Mouse (Mus musculus): Measurements from ENCODE around the gene Slc4a4.
"Not testable (repeated sequence)": the region's sequence is repeated elsewhere in the genome, so short reads cannot be mapped to it uniquely, and the experiment has no call there.

Slc4a4 gene

DNA sequence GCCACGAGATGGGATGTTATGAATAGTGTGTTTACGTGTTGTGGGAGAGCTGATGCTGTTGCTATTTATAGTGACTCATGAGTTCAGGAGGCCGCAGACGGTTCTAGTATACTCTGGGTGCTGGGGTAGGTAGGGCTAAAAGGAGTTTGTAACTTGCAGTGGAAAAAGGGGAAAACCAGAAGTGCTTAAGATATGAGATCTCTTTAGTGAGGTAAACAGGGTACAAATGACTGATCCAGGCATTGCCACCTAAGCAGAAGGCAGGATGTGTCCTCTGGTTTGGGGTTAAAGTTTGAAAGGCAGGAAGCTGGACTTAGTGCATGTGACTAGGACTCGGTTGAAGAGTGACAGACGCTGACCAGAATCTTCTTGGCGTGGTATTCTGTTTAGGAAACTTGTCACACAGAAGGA, 74.7 kb downstream of the Slc4a4 start:
- DNase-seq (ENCODE audit: low spot score), result no peak

- DNase-seq (ENCODE audit: low spot score), result no peak
These were observed 78.2 kb downstream of the Slc4a4 start for GRCm38 (mm10) chr5:88964685-88965290.

GRCm38 (mm10) chr5:88966507-88966906, 79.9 kb downstream of the Slc4a4 start:
- no peak for DNase-seq (ENCODE audit: low spot score)

DNA sequence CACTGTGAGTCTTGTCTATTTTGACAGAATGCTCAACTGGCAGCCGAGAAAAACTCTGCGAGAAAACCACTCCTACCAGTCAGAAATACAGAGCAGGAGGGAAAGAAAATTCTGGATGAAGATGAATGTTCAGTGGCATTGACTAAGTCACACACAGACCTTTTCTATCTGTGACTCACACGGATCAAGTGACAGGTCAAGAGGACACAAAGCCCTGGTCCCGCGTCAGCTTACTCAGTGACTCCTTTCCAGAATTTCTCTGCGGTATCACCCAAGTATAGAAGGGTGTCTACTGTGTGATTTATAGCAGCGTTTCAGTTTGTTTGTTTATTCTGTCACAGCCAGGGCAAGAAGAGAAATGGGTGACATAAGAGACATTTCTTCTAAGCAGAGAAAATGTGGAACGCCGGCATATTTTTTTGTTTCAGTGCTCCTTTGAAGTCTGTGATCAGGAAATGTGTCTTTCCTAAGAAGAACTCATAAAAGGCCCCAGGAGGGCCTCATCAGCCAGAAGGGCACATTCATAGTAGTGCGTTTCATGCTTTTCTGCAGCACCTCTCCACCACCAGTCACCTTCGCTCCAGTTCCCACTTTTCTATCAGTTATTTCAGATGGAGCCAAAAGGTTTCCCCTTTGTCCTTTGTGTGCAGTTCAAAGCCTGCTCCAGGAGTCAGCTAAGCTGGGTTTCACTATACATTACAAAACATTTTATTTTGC, 82.5 kb downstream of the Slc4a4 start:
- DNase-seq (ENCODE audit: low spot score), result no peak

GRCm38 (mm10) chr5:88971554-88971953, 84.9 kb downstream of the Slc4a4 start:
- DNase-seq (ENCODE audit: low spot score), result no peak

GRCm38 (mm10) chr5:88972277-88972676, 85.7 kb downstream of the Slc4a4 start:
- no peak for DNase-seq (ENCODE audit: low spot score)

DNA sequence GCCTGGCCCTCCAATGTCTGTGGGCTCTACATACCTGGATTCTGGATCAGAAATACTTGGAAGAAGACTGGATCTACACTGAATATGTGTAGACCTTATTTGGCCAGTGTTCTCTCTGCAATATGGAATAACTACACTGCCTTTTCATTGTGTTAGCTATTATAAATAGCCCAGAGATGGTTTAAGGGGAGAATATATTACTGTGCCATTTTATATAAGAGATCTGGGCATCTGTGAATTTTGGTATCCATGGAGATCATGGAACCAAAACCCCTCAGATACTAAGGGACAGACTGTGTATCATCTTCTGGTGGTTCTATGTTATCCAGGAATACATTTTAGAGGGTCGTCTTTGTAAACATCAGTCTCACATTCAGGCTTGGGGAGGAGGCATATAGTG, 86.5 kb downstream of the Slc4a4 start:
- DNase-seq (ENCODE audit: low spot score), result no peak

- no peak for DNase-seq (ENCODE audit: low spot score)
These were observed 89.1 kb downstream of the Slc4a4 start for GRCm38 (mm10) chr5:88975694-88976093.

- no peak for DNase-seq (ENCODE audit: low spot score)
These were observed 89.8 kb downstream of the Slc4a4 start for GRCm38 (mm10) chr5:88976428-88976827.

DNA sequence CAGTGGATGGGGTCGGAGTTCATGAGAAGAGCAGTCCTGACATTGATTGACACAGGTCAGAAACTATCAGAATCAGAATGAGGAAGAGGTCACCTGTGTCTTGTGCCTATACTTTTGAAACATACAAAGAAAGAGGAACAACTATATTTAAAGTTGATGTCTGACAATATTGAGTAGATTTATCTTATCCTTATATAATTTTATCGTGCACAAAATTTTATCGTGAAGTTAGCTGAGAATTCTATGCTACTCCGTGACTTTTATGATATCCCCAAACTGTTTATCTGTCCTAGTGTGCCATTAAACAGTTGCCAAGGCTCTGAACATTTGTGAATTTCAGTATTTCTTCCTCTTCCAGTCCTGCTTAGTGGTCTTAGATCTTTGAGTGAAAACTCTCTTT, 94.1 kb downstream of the Slc4a4 start:
- DNase-seq (ENCODE audit: low spot score), result no peak

DNA sequence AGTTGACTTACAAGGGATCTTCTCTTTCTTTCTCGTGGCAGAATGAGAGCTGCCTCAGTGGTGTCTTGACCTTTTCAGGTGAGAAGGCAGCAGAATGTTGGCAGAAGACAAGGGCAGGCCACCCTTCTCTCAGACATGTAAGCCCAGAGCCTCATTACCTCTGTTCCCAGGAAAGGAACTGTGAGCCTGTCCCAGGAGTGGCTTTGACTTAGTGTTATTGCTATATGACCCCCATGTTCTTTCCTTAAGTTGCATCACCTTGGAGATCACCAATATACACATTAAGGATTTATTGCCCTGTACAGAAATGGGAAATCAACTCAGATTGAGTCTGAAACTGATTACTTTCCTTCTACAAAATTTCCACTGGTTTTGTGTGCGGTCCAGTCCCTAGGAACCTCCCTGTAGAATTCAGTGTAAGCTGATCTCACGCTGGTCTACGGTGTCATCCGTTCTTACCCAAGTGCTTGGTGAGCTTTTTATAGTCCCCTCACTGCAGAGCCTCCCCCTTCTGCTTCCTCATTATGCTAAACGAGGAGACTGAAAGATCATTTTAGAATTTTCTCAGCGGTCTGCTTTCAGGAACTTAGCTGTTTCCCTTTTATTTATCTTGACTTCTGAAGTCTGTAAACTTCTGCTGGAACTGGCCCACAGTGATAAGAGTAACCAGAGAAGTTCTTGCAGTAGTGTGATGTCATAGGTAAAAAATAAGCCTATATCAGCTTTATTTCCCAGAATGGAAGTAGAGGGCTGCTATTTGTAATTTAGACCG, 94.8 kb downstream of the Slc4a4 start:
- peak; percentile 32 for DNase-seq (ENCODE audit: low spot score)

DNA sequence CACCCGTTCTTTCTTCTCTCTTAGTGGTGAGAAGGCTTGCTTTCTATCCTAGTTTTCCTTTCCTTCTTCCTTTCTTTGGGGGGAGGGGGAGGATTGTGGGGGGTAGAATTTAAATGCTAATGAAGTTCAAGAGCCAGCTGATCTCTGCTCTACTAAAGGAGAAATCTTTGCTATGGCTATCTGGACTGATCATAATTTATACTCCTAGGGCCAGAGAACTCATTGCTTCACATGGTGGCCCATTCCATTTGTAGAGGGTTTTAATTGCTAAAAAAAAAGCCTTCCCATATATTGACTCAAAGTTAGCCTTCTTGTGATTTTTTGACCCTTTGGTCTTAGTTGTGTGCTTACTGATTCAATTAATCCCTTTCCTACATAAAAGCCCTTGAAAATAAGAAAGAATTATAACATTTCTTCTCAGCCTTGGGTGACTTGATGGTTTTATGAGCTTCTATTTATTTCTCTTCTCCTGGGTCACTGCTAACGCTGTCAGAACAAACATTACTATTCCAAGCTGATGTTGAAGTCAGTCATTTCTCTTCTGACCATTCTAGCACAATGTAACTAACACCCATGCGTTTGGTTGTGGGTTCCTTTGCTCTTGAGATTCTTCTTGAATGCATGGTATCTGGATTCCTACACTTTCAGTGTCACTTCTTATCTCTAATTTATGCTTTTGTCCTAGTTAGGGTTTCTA, 95.6 kb downstream of the Slc4a4 start:
- DNase-seq (ENCODE audit: low spot score), result no peak

GRCm38 (mm10) chr5:88983170-88983569, 96.6 kb downstream of the Slc4a4 start:
- no peak for DNase-seq (ENCODE audit: low spot score)

DNA sequence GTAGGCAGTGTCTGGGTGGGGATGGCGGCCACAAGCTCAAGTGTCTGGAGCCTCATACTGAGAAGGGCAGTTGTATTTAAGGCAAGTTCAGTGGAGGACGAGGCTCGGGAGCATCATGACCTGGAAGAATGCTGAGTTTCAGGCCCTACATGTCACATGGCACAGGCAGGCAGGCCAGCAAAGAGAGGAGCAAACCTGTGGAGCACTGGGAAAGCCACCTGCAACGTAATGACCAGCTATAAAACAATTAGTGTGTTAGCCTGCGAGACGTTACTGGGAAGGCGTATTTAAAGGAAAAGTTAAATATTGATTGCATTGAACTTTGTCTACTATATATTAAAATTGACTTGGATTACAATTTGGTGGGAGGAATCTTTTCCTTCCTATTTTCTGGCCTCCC, 97.0 kb downstream of the Slc4a4 start:
- no peak for DNase-seq (ENCODE audit: low spot score)

- no peak for DNase-seq (ENCODE audit: low spot score)
These were observed 102.4 kb downstream of the Slc4a4 start for GRCm38 (mm10) chr5:88989018-88989417.

DNA sequence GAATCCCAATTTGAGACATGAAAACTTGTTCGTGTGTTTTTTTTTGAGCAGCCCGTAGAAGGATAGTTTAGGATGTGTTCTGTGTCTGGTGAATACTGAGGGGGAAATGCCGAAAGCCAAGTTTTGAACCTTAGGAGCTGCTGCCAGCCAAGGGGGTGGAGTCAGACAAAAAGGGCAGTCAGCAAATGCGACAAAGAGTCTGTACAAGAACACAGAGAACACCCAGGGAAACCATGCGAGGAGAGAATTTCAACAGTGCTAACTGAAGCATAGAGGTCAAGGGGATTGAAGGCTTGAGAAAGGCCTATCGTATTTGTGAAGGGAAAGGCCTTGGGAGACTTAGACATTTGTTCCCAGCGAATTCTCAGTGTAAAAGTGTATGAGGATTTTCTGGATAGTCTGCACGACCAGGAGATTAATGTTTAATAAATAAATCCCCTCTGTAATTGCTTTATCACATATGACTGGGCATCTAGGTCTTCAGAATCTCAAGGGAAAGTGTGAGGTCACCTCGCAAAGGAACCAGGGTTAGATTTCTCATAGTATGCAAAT, 103.7 kb downstream of the Slc4a4 start:
- DNase-seq (ENCODE audit: low spot score), result no peak

- not testable (repeated sequence) for DNase-seq (ENCODE audit: low spot score)
These were observed 104.7 kb downstream of the Slc4a4 start for GRCm38 (mm10) chr5:88991309-88991708.

DNA sequence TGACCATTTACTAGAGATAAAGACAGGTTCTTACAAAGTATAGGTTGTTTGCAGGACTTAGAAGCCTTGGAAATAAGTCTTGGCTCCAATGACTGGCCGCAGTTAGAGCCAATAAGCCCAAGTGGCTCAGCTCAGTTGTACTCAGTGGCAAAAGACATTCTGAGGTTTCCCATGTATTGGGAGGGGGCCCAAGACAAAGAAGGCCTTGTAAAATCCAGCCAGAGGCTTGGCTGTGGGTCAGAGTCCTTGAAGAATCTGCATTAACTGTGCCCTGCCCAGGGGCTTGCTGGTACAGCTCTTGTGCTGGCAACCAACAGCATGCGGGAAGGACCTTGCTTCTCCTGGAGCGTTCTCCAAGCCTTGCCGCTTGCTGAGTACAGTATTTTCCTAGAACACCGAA, 107.9 kb downstream of the Slc4a4 start:
- no peak for DNase-seq (ENCODE audit: low spot score)

DNA sequence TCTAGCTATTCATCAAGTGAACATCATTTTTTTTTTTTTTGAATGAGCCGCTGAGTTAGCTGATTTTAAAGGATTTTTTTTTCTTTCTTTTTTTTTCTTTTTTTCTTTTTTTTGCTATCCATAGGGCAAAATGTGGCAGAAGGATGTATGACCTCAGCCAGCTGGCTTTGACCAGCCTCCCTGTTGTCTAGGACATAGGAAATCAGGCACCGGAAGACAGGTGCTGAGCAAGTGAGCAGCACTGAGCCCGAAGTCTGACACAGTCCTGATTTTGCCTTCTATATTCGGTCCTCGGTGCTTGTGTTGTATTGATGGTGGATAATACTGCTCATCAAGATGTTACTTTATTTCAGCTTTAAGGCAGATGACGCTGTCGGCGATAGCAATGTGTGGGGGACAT, 109.6 kb downstream of the Slc4a4 start:
- no peak for DNase-seq (ENCODE audit: low spot score)

- DNase-seq (ENCODE audit: low spot score), result no peak
These were observed 110.7 kb downstream of the Slc4a4 start for GRCm38 (mm10) chr5:88997277-88997676.

DNA sequence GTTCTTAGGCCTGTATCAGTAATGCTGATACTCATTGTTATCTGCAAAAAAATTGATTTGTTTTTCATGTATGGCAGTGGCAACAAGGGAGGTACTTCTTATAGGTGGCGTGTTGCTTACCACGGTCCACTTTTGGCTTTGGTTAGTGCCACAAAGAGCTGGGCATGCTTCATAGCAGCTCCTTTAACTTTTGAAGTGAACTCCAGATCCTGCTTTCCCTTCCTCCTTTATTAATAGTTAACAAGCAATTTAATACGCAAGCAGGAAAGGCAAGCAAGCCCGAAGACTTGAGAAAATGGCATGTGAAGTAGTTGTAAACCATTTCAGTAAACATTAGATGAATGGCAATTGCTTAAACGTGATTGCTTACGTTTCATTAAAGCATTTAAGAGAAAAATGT, 113.2 kb downstream of the Slc4a4 start:
- DNase-seq (ENCODE audit: low spot score), result no peak

- no peak for DNase-seq (ENCODE audit: low spot score)
These were observed 114.0 kb downstream of the Slc4a4 start for GRCm38 (mm10) chr5:89000598-89000997.

Measured in c-Kit-positive CD71-positive TER-119-positive erythroid progenitor cells, embryonic 14.5 days (primary cell).